ENCODE assay signal across 8 mouse cellular contexts in genomic region chr10:62919925-62920765, GRCm38 (mm10). TPM values are rescaled to one million over a fixed set of nuclear protein-coding genes. Genes with fewer than 3 reads are reported as not detected.
DNase-seq lines count a peak whose midpoint lies in the region; ATAC-seq and TF ChIP-seq lines count a peak whose summit lies in the region.

Gene Slc25a16, plus strand, starts transcription at chr10:62920633.

- 9% methylated on average over 50 of the region's 50 CpGs for WGBS in kidney, embryonic 14.5 days
- WGBS in limb, embryonic 15.5 days = 7% methylated on average over 50 of the region's 50 CpGs

- H3K27me3 ChIP-seq in kidney, embryonic 14.5 days (ENCODE audit: control insufficient read depth, insufficient read depth, low read length) = no peaks in the 10 kb centered on the region
- no peaks in the 10 kb centered on the region for H3K27me3 ChIP-seq in limb, embryonic 15.5 days

- H3K4me3 ChIP-seq in bone marrow macrophage, adult 2 months (ENCODE audit: insufficient read depth, low read length) = peak within 1 kb of the TSS; percentile 92
- H3K4me3 ChIP-seq in embryonic fibroblast, embryonic 13.5 days (ENCODE audit: insufficient read depth, low read length) = peak within 1 kb of the TSS; percentile 75
- peak within 1 kb of the TSS; percentile 96 for H3K4me3 ChIP-seq in kidney, embryonic 14.5 days (ENCODE audit: low read length)
- peak within 1 kb of the TSS; percentile 92 for H3K4me3 ChIP-seq in limb, embryonic 15.5 days

- DNase-seq in A20 (ENCODE audit: low read depth, low spot score) = peak; percentile 95
- peak; percentile 90 for DNase-seq in heart, adult 9 months (ENCODE audit: low spot score in 2 of 2)
- peak; percentile 63 to 85 for DNase-seq in monocyte, adult 2 months (ENCODE audit: low read depth in 1 of 2, low spot score in 2 of 2)
- peak; percentile 87 to 89 for DNase-seq in spleen, postnatal 36 days (ENCODE audit: low spot score in 2 of 2)

- no peaks in the 10 kb centered on the region for H3K36me3 ChIP-seq in kidney, embryonic 14.5 days (ENCODE audit: control insufficient read depth, insufficient read depth, low read length)
- H3K36me3 ChIP-seq in limb, embryonic 15.5 days = no peaks in the 10 kb centered on the region

- peak within 1 kb of the TSS; percentile 42 for H3K27ac ChIP-seq in bone marrow macrophage, adult 2 months (ENCODE audit: insufficient read depth, low read depth, low read length)
- peak within 1 kb of the TSS; percentile 15 for H3K27ac ChIP-seq in embryonic fibroblast, embryonic 13.5 days (ENCODE audit: insufficient read depth, low read length)
- peak within 1 kb of the TSS; percentile 74; the same call in 1 of the 2 replicates for H3K27ac ChIP-seq in kidney, embryonic 14.5 days (ENCODE audit: low read depth, low read length)
- peak within 1 kb of the TSS; percentile 88 for H3K27ac ChIP-seq in limb, embryonic 15.5 days

- peak within 1 kb of the TSS; percentile 89 for H3K9ac ChIP-seq in kidney, embryonic 14.5 days (ENCODE audit: low read depth, low read length)
- H3K9ac ChIP-seq in limb, embryonic 15.5 days = peak within 1 kb of the TSS; percentile 98

- no peak for TF ChIP-seq POLR2A in bone marrow macrophage, adult 2 months (IDR thresholded peaks at IDR 0.05; ENCODE audit: borderline replicate concordance, low read depth, low read length)
- TF ChIP-seq POLR2A in embryonic fibroblast, embryonic 13.5 days (IDR thresholded peaks at IDR 0.05; ENCODE audit: low read depth, low read length) = peak; percentile 76

- H3K9me3 ChIP-seq in kidney, embryonic 14.5 days (ENCODE audit: control insufficient read depth, low read length) = no peaks in the 10 kb centered on the region
- no peaks in the 10 kb centered on the region for H3K9me3 ChIP-seq in limb, embryonic 15.5 days

- TF ChIP-seq CTCF in bone marrow macrophage, adult 2 months (IDR thresholded peaks at IDR 0.05; ENCODE audit: low read depth, low read length) = no peak
- no peak for TF ChIP-seq CTCF in embryonic fibroblast, embryonic 13.5 days (IDR thresholded peaks at IDR 0.05; ENCODE audit: borderline replicate concordance, insufficient read depth, low read length)

- H3K4me1 ChIP-seq in bone marrow macrophage, adult 2 months (ENCODE audit: control insufficient read depth, insufficient read depth, low read length) = peaks cover 10% of the 10 kb centered on the region; the same call in 1 of the 2 replicates
- no peaks in the 10 kb centered on the region for H3K4me1 ChIP-seq in embryonic fibroblast, embryonic 13.5 days (ENCODE audit: control insufficient read depth, insufficient read depth, low read length)
- H3K4me1 ChIP-seq in kidney, embryonic 14.5 days (ENCODE audit: control insufficient read depth, insufficient read depth, low read length) = peaks cover 3% of the 10 kb centered on the region; the same call in 1 of the 2 replicates
- H3K4me1 ChIP-seq in limb, embryonic 15.5 days = peaks cover 14% of the 10 kb centered on the region

- ATAC-seq in kidney, embryonic 14.5 days (ENCODE audit: low FRiP score, low TSS enrichment) = peak; percentile 98
- peak; percentile 94 for ATAC-seq in limb, embryonic 15.5 days (ENCODE audit: insufficient number of reproducible peaks, low FRiP score, low TSS enrichment, low read depth)

- peak within 1 kb of the TSS; percentile 55 for H3K4me2 ChIP-seq in kidney, embryonic 14.5 days (replicated peaks; ENCODE audit: low read depth, low read length)
- peak within 1 kb of the TSS; percentile 84 for H3K4me2 ChIP-seq in limb, embryonic 15.5 days

RNA-seq across cellular contexts. Expression of gene Slc25a16, which starts in this region (rescaled TPM):
- 15.1 and 17.3 TPM in 2 replicates for polyA plus RNA-seq in bone marrow macrophage, adult 2 months (2012; ENCODE audit: insufficient read depth, insufficient read length, missing spikeins)
- polyA plus RNA-seq in embryonic fibroblast, embryonic 13.5 days (2011; ENCODE audit: insufficient read length, low read depth, missing spikeins) = 16.6 and 18.6 TPM in 2 replicates
- polyA plus RNA-seq in kidney, embryonic 14.5 days (2014; fragmentation: Nextera tagmentation; extraction: Ambion mirVana) = 10.0 and 16.0 TPM in 2 replicates
- polyA plus RNA-seq in limb, embryonic 15.5 days (2015; fragmentation: Nextera tagmentation; extraction: Ambion mirVana) = 12.0 and 12.9 TPM in 2 replicates

Comparison
In these comparisons a context has a peak if more than half of its experiments do, and no peak if none do; other contexts are left out.
1. Peak in every context shown above with its lines: DNase-seq, ATAC-seq, H3K4me3 ChIP-seq and H3K27ac ChIP-seq.
2. H3K27ac ChIP-seq: peak in every context shown above with its lines; median percentile 88 in limb, embryonic 15.5 days; 74 in kidney, embryonic 14.5 days; 42 in bone marrow macrophage, adult 2 months; 15 in embryonic fibroblast, embryonic 13.5 days.